Comparison of ENCODE assay signal across 8 mouse cellular contexts in genomic region chr11:69623006-69623405, GRCm38 (mm10). TPM values are rescaled to one million over a fixed set of nuclear protein-coding genes. Genes with fewer than 3 reads are reported as not detected.
A peak's percentile ranks its signal among the peaks of the same experiment; 100 is the strongest.
DNase-seq lines count a peak whose midpoint lies in the region; ATAC-seq and TF ChIP-seq lines count a peak whose summit lies in the region.

No protein-coding gene starts in this region.

- peak overlapping the region; percentile 73; the same call in 1 of the 2 replicates for H3K4me2 ChIP-seq in forebrain, embryonic 12.5 days
- peak overlapping the region; percentile 75 for H3K4me2 ChIP-seq in limb, embryonic 14.5 days (replicated peaks; ENCODE audit: low read depth, low read length, severe bottlenecking)
- H3K4me2 ChIP-seq in neural tube, embryonic 14.5 days (ENCODE audit: low read depth, low read length), result peak overlapping the region; percentile 89

- no peak for TF ChIP-seq CTCF in left cerebral cortex, adult 2 months (IDR thresholded peaks at IDR 0.05)

- H3K9me3 ChIP-seq in forebrain, embryonic 12.5 days, result no peaks in the 10 kb centered on the region
- no peaks in the 10 kb centered on the region for H3K9me3 ChIP-seq in limb, embryonic 14.5 days (ENCODE audit: control insufficient read depth, low read length)
- no peaks in the 10 kb centered on the region for H3K9me3 ChIP-seq in neural tube, embryonic 14.5 days (ENCODE audit: control insufficient read depth, low read length)

- H3K4me3 ChIP-seq in left cerebral cortex, adult 2 months, result peak overlapping the region; percentile 52; the same call in 1 of the 2 replicates
- H3K4me3 ChIP-seq in forebrain, embryonic 12.5 days (replicated peaks), result no peak overlapping the region
- peak overlapping the region; percentile 51 for H3K4me3 ChIP-seq in limb, embryonic 14.5 days (replicated peaks; ENCODE audit: low read length)
- peak overlapping the region; percentile 50 for H3K4me3 ChIP-seq in neural tube, embryonic 14.5 days (ENCODE audit: low read depth, low read length)

- H3K27ac ChIP-seq in left cerebral cortex, adult 2 months, result 0 out of 2 replicates have a peak overlapping the region, but pooled peaks have one; percentile 28
- no peak overlapping the region for H3K27ac ChIP-seq in forebrain, embryonic 12.5 days
- no peak overlapping the region for H3K27ac ChIP-seq in limb, embryonic 14.5 days (replicated peaks; ENCODE audit: low read depth, low read length)
- H3K27ac ChIP-seq in neural tube, embryonic 14.5 days (ENCODE audit: low read depth, low read length), result no peak overlapping the region

- ATAC-seq in forebrain, embryonic 12.5 days (ENCODE audit: low FRiP score), result no peak
- ATAC-seq in limb, embryonic 14.5 days (ENCODE audit: low FRiP score, low read depth), result no peak
- no peak for ATAC-seq in neural tube, embryonic 14.5 days (ENCODE audit: low read depth)
- no peak for ATAC-seq in CD4-positive, CD25-positive, alpha-beta regulatory T cell, adult 4 months

- no peaks in the 10 kb centered on the region for H3K36me3 ChIP-seq in forebrain, embryonic 12.5 days (replicated peaks)
- H3K36me3 ChIP-seq in limb, embryonic 14.5 days (ENCODE audit: control insufficient read depth, insufficient read depth, low read length), result no peaks in the 10 kb centered on the region
- H3K36me3 ChIP-seq in neural tube, embryonic 14.5 days (ENCODE audit: control insufficient read depth, insufficient read depth, low read length), result no peaks in the 10 kb centered on the region

- no peak for TF ChIP-seq POLR2A in limb, embryonic 14.5 days (IDR thresholded peaks at IDR 0.05; ENCODE audit: borderline replicate concordance, extremely low read depth, insufficient read depth, insufficient read length)

- peaks cover 15% of the 10 kb centered on the region for H3K4me1 ChIP-seq in forebrain, embryonic 12.5 days
- H3K4me1 ChIP-seq in limb, embryonic 14.5 days (ENCODE audit: control insufficient read depth, insufficient read depth, low read length), result 0 out of 2 replicates have a peak, but pooled peaks cover 7% of the 10 kb centered on the region
- H3K4me1 ChIP-seq in neural tube, embryonic 14.5 days (ENCODE audit: control insufficient read depth, insufficient read depth, low read length), result peaks cover 8% of the 10 kb centered on the region

- no peak for DNase-seq in left cerebral cortex, adult 2 months (ENCODE audit: extremely low spot score in 1 of 2, low spot score in 2 of 2)
- DNase-seq in left cerebral cortex, adult 8-10 months (ENCODE audit: low spot score in 2 of 2), result no peak
- no peak for DNase-seq in limb, embryonic 14.5 days (ENCODE audit: low spot score)
- DNase-seq in urinary bladder, postnatal 4 days (ENCODE audit: low spot score in 2 of 2), result no peak
- no peak for DNase-seq in frontal cortex, postnatal 25 days (ENCODE audit: low spot score in 2 of 2)

- 73% methylated on average over 4 of the region's 4 CpGs for WGBS in forebrain, embryonic 12.5 days
- WGBS in limb, embryonic 14.5 days, result 65% methylated on average over 4 of the region's 4 CpGs
- WGBS in neural tube, embryonic 14.5 days, result 63% methylated on average over 4 of the region's 4 CpGs

- H3K27me3 ChIP-seq in forebrain, embryonic 12.5 days, result no peaks in the 10 kb centered on the region
- H3K27me3 ChIP-seq in limb, embryonic 14.5 days (ENCODE audit: control insufficient read depth, insufficient read depth, low read length), result no peaks in the 10 kb centered on the region
- H3K27me3 ChIP-seq in neural tube, embryonic 14.5 days (ENCODE audit: control insufficient read depth, insufficient read depth, low read length), result no peaks in the 10 kb centered on the region

- intact Hi-C loops in left cerebral cortex, adult 2 months (cut with DNase I), result no loop called here

- H3K9ac ChIP-seq in forebrain, embryonic 12.5 days, result no peak overlapping the region
- H3K9ac ChIP-seq in limb, embryonic 14.5 days (ENCODE audit: low read depth, low read length, severe bottlenecking), result peak overlapping the region; percentile 69; the same call in 1 of the 2 replicates
- H3K9ac ChIP-seq in neural tube, embryonic 14.5 days (replicated peaks; ENCODE audit: low read depth, low read length), result peak overlapping the region; percentile 78; the same call in 1 of the 2 replicates

RNA-seq across cellular contexts. Expression of gene Sat2, which starts 1.2 kb away (rescaled TPM):
- 10 to 100 TPM in 1 of 2 experiments, 1 to 10 TPM in 1; 9.9 to 13.7 TPM for total RNA-seq in left cerebral cortex, adult 2 months (2021)
- 10 to 100 TPM in 3 of 4 experiments, 1 to 10 TPM in 1; 7.9 to 11.6 (median 10.5) TPM for total RNA-seq in left cerebral cortex, adult 8-10 months (2022)
- 15.8 and 21.5 TPM in 2 replicates for polyA plus RNA-seq in forebrain, embryonic 12.5 days (2016; fragmentation: Nextera tagmentation; extraction: Ambion mirVana)
- polyA plus RNA-seq in limb, embryonic 14.5 days (2012; rRNA removed), result 14.2 and 21.1 TPM in 2 replicates
- 16.5 and 20.1 TPM in 2 replicates for polyA plus RNA-seq in limb, embryonic 14.5 days (2014; fragmentation: Nextera tagmentation; extraction: Ambion mirVana)
- 23.8 and 25.1 TPM in 2 replicates for polyA plus RNA-seq in neural tube, embryonic 14.5 days (2014; fragmentation: Nextera tagmentation; extraction: Ambion mirVana)
- not detected for polyA plus RNA-seq in CD4-positive, CD25-positive, alpha-beta regulatory T cell, adult 4 months (2017; shearing (Covaris generic))

RNA-seq across cellular contexts. Expression of gene Shbg, which starts 5.3 kb away (rescaled TPM):
- not detected for total RNA-seq in left cerebral cortex, adult 2 months (2021)
- total RNA-seq in left cerebral cortex, adult 8-10 months (2022), result 1 to 10 TPM in 1 of 4 experiments, not detected in 3; 1.0 TPM
- polyA plus RNA-seq in forebrain, embryonic 12.5 days (2016; fragmentation: Nextera tagmentation; extraction: Ambion mirVana), result not detected in 2 replicates
- polyA plus RNA-seq in limb, embryonic 14.5 days (2012; rRNA removed), result 0.05 TPM in 1 of 2 replicates, not detected in the other
- polyA plus RNA-seq in limb, embryonic 14.5 days (2014; fragmentation: Nextera tagmentation; extraction: Ambion mirVana), result not detected in 2 replicates
- polyA plus RNA-seq in neural tube, embryonic 14.5 days (2014; fragmentation: Nextera tagmentation; extraction: Ambion mirVana), result not detected in 2 replicates
- polyA plus RNA-seq in CD4-positive, CD25-positive, alpha-beta regulatory T cell, adult 4 months (2017; shearing (Covaris generic)), result not detected

RNA-seq across cellular contexts. Expression of gene Fxr2, which starts 9.8 kb away (rescaled TPM):
- total RNA-seq in left cerebral cortex, adult 2 months (2021), result 100 to 1,000 TPM; 146 TPM
- total RNA-seq in left cerebral cortex, adult 8-10 months (2022), result 100 to 1,000 TPM; 132 to 147 (median 140) TPM
- polyA plus RNA-seq in forebrain, embryonic 12.5 days (2016; fragmentation: Nextera tagmentation; extraction: Ambion mirVana), result 46.0 and 48.9 TPM in 2 replicates
- 122 and 125 TPM in 2 replicates for polyA plus RNA-seq in limb, embryonic 14.5 days (2012; rRNA removed)
- polyA plus RNA-seq in limb, embryonic 14.5 days (2014; fragmentation: Nextera tagmentation; extraction: Ambion mirVana), result 28.9 and 33.8 TPM in 2 replicates
- 31.1 and 34.0 TPM in 2 replicates for polyA plus RNA-seq in neural tube, embryonic 14.5 days (2014; fragmentation: Nextera tagmentation; extraction: Ambion mirVana)
- 10 to 100 TPM; 11.0 to 11.2 TPM for polyA plus RNA-seq in CD4-positive, CD25-positive, alpha-beta regulatory T cell, adult 4 months (2017; shearing (Covaris generic))

RNA-seq across cellular contexts. Expression of gene Atp1b2, which starts 17.3 kb away (rescaled TPM):
- 100 to 1,000 TPM; 411 to 429 TPM for total RNA-seq in left cerebral cortex, adult 2 months (2021)
- total RNA-seq in left cerebral cortex, adult 8-10 months (2022), result 100 to 1,000 TPM; 400 to 455 (median 419) TPM
- polyA plus RNA-seq in forebrain, embryonic 12.5 days (2016; fragmentation: Nextera tagmentation; extraction: Ambion mirVana), result 11.9 and 12.6 TPM in 2 replicates
- polyA plus RNA-seq in limb, embryonic 14.5 days (2012; rRNA removed), result 17.9 and 20.6 TPM in 2 replicates
- polyA plus RNA-seq in limb, embryonic 14.5 days (2014; fragmentation: Nextera tagmentation; extraction: Ambion mirVana), result 9.1 and 10.4 TPM in 2 replicates
- 66.6 and 99.6 TPM in 2 replicates for polyA plus RNA-seq in neural tube, embryonic 14.5 days (2014; fragmentation: Nextera tagmentation; extraction: Ambion mirVana)
- polyA plus RNA-seq in CD4-positive, CD25-positive, alpha-beta regulatory T cell, adult 4 months (2017; shearing (Covaris generic)), result not detected

RNA-seq across cellular contexts. Expression of gene Sox15, which starts 32.1 kb away (rescaled TPM):
- total RNA-seq in left cerebral cortex, adult 2 months (2021), result not detected
- total RNA-seq in left cerebral cortex, adult 8-10 months (2022), result under 1 TPM in 1 of 4 experiments, not detected in 3; 0.46 TPM
- not detected in 2 replicates for polyA plus RNA-seq in forebrain, embryonic 12.5 days (2016; fragmentation: Nextera tagmentation; extraction: Ambion mirVana)
- polyA plus RNA-seq in limb, embryonic 14.5 days (2012; rRNA removed), result 1.5 and 2.1 TPM in 2 replicates
- 1.0 and 3.0 TPM in 2 replicates for polyA plus RNA-seq in limb, embryonic 14.5 days (2014; fragmentation: Nextera tagmentation; extraction: Ambion mirVana)
- not detected in 2 replicates for polyA plus RNA-seq in neural tube, embryonic 14.5 days (2014; fragmentation: Nextera tagmentation; extraction: Ambion mirVana)
- polyA plus RNA-seq in CD4-positive, CD25-positive, alpha-beta regulatory T cell, adult 4 months (2017; shearing (Covaris generic)), result under 1 TPM in 1 of 2 experiments, not detected in 1; 0.81 TPM

Comparison
In these comparisons a context has a peak if more than half of its experiments do, and no peak if none do; other contexts are left out.
1. RNA of gene Sat2, which starts 1.2 kb away (polyA plus RNA-seq): 23.8 to 25.1 TPM in neural tube, embryonic 14.5 days, 15.8 to 21.5 TPM in forebrain, embryonic 12.5 days and 14.2 to 21.1 TPM in limb, embryonic 14.5 days; not detected in CD4-positive, CD25-positive, alpha-beta regulatory T cell, adult 4 months; every median in the first group is over 10 times any median in the second.
2. Peak in every context shown above with its lines, with median percentiles within 50 percentile points of each other: H3K4me2 ChIP-seq.